Mouse (Mus musculus): ENCODE results near the gene Pfkfb1. TPM values are rescaled to one million over a fixed set of nuclear protein-coding genes. Genes with fewer than 3 reads are reported as not detected.

Gene Pfkfb1
- polyA plus RNA-seq, 1 experiment from 2014 or later = 5.7 TPM

Small RNA genes lying within 50 kb of the gene (microRNA-seq; reads per million reads assigned to microRNA genes)
- gene Mir3620 = not detected

Other genes starting within 250 kb of the Pfkfb1 start
- 17.9 and 19.4 TPM in 2 replicates for gene Tmem29, start 129.1 kb upstream of the Pfkfb1 start, polyA plus RNA-seq (2015; fragmentation: Nextera tagmentation; extraction: Ambion mirVana)
- gene Alas2, start 40.9 kb upstream of the Pfkfb1 start, polyA plus RNA-seq (2015; fragmentation: Nextera tagmentation; extraction: Ambion mirVana) = 180 and 307 TPM in 2 replicates
- gene Apex2, start 1.6 kb downstream of the Pfkfb1 start, polyA plus RNA-seq (2015; fragmentation: Nextera tagmentation; extraction: Ambion mirVana) = 12.8 TPM in 2 replicates
- gene Tro, start 69.4 kb downstream of the Pfkfb1 start, polyA plus RNA-seq (2015; fragmentation: Nextera tagmentation; extraction: Ambion mirVana) = 17.6 and 18.6 TPM in 2 replicates
- gene Maged2, start 226.1 kb downstream of the Pfkfb1 start, polyA plus RNA-seq (2015; fragmentation: Nextera tagmentation; extraction: Ambion mirVana) = 587 and 588 TPM in 2 replicates

Data from heart, embryonic 13.5 days (tissue).